Mouse (Mus musculus) MEL-GATA-1-ER (cell line): ENCODE measurements around the gene Ptpn11.
"Not testable (repeated sequence)": the region's sequence is repeated elsewhere in the genome, so short reads cannot be mapped to it uniquely, and the experiment has no call there.

Experiments
- DNase-seq: peaks from one replicate; pipeline ENCODE4 v3.0.0-alpha.2; 2012; ENCODE audit warnings: low read depth; ENCODE audit errors: extremely low read depth

Gene Ptpn11

DNA sequence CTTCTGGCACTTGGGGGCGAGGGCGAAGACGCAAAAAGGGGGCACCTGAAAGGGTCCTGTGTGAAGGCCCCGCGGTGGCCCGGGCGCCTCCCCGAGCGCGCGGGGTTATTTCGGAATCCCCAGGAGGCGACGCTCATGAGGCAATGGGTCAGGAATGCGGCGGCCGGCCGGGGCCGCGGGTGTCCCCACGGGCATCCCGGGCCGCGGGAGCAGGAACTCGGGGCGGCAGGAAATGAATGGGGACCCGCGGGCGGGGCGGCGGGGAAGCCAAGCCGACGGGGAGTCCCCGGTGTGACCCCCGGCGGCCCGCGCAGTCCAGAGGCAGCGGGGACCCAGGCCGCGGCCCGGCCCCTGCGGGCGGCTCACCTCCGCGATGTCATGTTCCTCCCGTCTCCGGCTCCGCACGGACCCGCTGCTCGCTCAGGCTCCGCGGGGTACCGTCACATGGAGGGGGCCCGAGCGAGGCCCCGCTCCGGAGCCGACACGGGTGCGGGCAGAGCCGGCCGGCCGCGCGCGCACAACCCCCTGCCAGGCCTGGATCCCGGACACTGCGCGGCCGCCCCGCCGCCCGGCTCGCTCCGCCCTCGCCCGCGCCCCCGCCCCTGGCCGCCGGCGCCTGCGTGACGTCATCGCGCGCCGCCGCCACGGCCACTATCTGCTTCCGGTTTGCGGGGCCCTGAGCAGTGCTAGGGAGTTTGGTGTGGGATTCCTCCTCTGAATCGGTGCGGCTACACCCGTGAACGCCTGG lies at the start of gene Ptpn11:
Ptpn11 (minus strand) TSS at position 562 of the 748 bp plus-strand sequence.
- DNase-seq, result no peak

DNA sequence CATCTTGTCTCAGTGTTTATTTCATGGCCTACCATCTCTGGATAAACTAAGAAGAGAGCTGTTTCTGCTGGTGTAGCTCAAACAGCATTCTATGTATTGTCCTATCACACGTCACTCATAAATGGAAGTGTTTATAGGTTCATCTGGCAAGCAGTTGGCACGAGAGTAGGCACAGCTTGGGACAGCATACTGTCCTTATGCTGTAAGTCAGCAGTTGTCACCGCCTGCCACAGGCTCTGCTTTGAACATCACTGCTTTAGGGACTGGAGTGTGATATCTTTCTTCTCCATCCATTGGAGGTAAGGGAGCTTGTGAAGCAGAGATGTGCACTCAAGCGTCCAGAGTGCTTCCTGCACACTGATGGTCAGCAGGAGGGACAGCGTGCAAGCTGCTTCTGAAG lies 48.6 kb upstream of the Ptpn11 start:
- DNase-seq, result no peak

DNA sequence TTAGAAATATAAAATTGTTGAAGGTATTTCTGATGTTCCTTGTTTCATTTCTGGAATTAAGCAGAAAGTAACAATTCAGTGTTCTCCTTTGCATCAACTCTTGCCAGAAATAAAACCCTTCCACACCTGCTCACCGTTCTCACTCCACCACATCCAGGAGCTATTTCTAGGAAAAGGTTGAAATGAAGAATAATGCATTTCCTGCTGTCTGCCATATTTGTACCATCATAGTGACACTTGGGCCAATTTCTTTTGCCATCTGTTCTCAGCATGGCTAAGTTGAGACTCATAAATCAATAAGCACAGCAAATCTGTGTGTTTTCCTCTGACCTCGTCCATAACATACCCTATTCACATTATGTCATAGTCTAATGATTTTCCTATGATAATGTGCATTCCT lies 47.0 kb upstream of the Ptpn11 start:
- no peak for DNase-seq

DNA sequence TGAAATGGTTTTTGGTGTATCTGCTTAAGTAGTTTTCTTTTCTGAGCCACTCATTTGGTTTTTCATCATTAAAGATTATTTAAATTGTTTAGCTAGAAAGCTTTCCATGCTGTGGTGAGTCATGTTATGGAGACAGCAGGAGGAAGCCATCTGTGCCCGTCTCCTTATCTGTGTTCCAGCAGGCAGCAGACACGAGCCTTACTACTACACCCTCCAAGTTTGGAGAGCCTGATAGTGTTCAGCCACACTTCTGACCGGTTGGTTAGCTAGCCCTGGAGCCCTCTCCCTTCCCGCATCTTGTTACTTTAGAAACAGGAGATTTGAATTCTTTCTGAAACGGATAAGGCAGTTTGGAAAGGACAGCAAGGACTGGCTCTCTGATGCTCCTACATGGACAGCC lies 45.0 kb upstream of the Ptpn11 start:
- peak; percentile 95 for DNase-seq

DNA sequence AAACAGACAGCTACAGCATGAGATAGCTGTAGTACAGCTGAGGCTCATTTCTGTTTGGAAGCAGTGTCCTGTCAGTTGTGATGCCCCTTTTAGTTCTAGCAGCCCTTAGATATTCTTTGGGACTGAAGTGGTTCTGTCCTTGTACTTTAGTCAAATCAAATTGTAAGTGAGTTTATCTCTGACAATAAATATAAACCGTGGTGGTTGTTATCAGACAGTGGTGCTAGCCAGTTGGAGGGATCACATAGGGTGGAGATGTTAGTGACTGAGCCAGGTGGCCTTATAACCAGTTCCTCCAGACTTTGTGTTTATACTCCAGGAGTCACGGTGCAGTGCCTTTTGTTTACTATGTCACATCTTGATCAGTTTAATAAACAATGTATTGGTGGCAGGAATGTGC lies 42.5 kb upstream of the Ptpn11 start:
- DNase-seq, result no peak

DNA sequence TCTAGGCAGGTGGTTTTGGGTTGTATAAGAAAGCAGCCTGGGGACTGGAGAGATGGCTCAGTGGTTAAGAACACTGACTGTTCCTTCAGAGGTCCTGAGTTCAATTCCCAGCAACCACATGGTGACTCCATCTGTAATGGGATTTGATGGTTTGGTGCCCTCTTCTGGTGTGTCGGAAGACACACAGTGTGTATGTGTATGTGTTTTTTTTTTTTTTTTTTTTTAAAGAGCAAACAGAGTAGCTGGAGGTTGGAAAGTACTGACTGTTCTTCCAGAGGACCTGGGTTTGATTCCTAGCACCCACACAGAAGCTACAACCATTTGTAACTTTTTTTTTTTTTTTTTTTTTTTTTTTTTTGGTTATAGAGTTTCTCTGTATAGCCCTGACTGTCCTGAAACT lies 41.6 kb upstream of the Ptpn11 start:
- no peak for DNase-seq

DNA sequence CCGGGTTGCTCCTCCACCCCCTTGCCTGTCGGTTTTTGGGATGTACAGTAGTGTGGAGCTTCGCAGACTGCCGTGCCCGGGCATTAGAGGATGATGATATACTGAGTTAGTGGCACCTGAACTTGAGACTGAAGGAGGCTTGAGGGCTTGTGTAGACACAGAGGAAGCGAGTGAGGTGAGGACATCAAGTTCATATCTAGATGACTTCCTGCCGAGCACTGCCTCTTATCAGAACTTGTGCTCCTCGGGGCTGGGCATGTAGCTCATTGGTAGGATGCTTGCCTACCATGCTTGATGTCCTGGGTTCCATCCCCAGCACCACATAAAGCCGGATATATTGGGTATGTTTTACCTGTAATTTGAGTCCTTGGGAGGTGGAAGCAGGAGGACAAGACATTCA lies 39.6 kb upstream of the Ptpn11 start:
- no peak for DNase-seq

DNA sequence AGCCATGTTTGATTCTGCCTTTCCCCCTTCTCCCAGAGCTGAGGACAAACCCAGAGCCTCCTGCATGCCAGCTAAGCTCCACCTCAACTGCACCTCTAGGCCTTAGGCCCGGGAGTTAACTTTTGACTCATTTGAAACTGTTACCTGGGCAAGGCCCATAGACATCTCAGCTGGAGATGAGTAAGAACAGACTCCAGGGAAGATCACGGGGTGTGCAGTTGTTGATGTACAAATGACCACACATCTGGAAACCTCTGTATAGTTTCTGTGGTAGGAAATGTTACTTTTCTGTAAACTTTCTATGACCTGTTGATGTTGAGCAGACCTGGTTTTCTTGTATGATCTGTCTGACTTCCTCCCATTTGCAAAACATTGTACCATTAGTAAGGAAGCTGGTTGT lies 38.0 kb upstream of the Ptpn11 start:
- no peak for DNase-seq

DNA sequence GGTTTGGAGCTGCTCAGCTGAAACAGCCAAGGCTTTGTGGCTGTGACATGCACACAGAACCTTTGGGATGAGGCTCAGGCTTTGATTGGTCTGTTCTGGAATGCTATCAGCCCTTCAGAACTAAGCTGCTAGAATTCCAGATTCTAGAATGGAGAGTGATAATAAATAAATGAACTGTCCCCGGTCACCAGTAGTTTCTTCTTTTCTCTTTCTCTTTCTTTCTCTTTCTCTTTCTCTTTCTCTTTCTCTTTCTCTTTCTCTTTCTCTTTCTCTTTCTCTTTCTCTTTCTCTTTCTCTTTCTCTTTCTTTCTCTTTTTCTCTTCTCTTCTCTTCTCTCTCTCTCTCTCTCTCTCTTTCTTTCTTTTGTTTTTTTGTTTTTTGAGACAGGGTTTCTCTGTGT lies 36.1 kb upstream of the Ptpn11 start:
- not testable (repeated sequence) for DNase-seq

DNA sequence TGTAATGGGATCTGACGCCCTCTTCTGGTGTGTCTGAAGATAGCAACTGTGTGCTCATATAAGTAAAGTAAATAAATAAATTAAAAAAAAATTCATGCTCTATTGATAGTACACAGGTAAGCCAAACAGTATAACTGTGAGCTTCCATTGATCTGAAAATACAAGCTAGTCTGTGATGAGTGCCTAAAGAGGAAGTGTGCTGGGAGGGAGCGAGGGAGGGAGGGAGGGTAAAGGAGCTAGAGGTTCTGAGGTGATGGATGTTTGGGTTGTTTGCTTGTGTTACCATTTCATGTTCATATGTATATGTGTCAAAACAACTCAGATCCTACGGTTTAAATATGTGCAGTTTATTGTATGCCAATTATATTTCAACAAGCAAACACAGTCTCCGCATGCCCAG lies 35.6 kb upstream of the Ptpn11 start:
- no peak for DNase-seq

DNA sequence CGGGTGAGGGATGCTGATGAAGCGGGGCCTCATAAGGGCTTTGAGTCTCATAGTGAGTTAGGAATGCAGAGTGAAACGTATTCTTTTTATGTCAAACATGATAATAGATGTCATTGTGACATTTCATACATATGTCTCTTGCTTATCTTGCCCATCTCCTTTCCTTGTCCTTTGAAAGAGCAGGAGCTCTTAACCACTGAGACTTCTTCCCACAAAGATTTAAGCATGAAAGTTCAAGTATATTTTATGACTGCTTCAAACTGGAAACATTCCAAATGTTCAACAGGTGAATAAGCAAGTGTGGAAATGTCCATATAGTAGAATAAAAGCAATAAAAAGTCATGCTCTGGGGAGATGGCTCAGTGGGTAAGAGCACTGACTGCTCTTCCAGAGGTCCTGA lies 35.2 kb upstream of the Ptpn11 start:
- no peak for DNase-seq

DNA sequence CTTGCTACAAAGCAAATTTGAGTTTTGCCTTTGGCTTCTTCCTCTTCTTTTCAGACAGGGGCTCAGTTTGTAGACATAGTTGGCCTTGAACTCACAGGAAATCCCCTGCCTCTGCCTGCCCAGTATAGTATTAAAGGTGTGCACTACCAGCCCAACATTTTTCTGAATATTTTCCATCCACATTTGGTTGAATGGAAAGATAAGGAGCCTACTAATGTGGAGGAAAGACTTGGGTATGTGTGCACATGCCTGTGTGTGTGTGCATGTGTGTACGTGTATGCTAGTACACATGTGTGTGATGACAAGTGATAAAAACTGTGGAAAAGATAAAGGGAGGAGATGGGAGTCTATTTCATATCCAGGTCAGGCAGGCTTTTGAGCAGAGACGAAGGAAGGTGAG lies 34.7 kb upstream of the Ptpn11 start:
- DNase-seq, result no peak

DNA sequence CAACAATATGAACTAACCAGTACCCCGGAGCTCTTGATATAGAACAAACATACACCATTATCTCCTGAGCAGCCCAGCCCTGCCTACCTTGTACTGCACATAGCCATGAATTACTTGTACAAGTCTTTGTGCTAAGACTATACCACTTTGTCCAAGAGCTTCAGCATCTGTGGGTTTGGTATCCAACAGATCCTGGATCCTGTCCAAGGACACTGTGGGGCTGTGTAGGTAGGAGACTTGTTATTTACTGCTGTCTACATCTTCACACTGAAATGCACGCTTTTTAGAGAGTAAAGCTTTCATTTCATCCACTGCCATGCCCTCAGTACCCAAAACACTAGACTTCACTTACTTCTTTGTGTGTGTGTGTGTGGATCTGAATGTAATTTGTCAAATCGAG lies 33.7 kb upstream of the Ptpn11 start:
- no peak for DNase-seq

DNA sequence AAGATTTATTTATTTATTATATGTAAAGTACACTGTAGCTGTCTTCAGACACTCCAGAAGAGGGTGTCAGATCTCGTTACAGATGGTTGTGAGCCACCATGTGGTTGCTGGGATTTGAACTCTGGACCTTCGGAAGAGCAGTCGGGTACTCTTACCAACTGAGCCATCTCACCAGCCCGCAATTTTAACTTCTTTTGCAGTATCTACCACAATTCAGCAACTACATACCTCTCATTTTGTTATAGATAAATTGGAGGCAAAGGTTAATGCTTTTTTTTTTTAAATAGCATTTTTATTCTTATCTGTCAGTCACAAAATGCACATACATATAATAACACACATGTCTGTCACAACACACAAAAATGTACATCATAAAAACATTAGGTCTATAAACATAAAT lies 32.8 kb upstream of the Ptpn11 start:
- not testable (repeated sequence) for DNase-seq

DNA sequence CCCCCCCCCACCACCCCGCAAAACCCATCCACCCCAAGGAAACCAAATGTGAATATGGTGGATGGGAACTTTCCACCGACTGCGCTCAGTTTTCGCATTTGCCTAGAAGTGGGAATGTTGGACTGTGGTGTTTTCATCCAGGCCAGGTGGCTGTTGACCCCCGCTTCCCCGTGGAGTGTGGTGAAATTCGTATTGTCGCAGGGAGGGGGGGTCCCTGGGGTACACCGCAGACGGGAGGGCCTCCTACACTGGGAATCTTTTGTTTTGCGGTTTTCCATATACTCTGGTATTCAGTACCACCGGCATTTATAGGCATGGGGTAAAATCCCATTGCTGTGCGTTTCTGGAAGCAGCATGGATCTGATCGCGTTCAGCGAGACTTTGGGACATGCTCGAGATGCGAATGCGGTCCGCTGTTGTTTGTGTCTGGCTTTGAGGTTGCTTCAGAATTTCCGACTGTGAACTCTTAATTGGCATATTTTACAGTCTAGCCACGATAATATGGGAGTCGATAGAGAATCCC lies 30.2 kb upstream of the Ptpn11 start:
- no peak for DNase-seq

DNA sequence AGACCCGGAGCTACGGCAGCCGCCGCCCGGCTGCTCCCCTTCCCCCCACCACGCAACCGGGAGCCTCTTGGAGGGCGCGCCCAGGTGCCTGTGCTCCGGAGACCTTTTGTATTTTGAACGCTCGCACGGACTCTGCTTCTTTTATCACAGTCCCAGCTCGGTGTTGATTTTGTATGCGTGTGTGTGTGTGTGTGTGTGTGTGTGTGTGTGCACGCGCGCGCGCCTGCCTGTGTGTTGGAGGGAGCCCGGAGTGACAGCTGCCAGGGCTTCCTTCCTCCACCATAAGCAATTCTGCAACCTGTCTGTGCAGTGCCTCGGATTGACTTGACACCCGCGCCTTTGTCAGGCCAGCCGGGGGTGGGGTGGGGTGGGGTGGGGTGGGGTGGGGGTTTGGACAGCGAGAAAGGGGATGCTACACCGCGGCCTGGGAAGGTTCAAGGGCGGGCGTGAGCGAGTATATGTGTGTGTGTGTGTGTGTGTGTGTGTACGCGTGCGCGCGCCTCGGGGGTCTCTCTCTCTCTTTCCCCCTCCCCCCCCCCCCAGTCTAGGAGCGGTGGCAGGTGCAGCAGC lies 29.6 kb upstream of the Ptpn11 start:
- DNase-seq, result no peak

DNA sequence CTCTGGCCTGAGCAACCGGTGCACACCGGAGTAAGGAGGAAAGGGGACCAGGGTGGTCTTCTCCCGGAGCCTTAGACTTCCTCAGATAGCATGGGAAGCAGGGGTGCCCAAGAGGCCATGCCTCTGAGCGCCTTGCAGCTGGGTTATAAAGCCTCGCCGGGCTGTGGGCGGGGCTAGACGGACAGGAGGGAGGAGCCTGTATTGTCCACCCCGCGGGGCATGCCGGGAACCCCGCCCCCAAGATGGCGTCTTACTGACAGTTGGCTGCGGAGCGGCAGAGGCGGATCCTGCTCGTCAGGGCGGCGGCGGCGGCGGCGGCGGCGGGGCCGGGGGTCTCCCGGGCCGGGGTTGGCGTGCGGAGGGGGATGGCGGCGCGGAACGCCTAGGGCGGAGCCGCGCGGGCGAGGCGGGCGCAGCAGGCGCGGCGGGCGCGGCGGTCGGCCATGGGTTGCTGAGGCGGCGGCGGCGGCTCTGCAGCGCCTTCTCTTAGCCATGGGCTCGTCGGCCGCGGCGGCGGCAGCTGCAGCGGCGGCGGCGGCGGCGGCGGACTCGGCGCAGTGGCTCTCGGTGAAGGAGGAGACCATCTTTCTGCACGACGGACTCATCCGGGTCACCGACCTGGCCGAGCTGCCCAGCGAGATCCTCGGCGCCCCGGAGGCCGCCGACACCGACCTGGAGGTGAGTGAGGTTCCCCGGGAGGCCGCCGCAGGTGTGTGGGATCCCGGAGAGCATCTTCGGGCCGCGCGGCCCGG lies 29.0 kb upstream of the Ptpn11 start, which contains the start of gene Hectd4:
Hectd4 (plus strand) TSS at position 240 of the 752 bp plus-strand sequence.
- peak; percentile 74 for DNase-seq

DNA sequence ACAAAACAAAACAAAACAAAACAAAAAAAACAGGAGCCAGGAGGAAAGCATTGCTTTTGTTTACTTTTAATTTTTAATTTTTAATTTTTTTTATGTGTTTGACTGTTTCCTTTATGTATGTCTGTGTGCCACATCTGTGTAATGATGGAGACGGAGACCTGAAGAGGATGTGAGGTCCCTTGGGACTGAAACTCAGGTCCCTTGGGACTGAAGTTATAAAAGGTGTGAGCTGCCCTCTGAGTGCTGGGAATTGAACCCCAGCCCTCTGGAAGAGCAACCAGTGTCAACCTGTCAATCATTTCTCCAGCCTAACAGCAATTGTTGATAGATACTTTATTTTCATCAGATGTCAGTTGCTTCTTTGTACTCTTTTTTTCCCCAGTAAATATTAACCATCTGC lies 28.0 kb upstream of the Ptpn11 start:
- no peak for DNase-seq

DNA sequence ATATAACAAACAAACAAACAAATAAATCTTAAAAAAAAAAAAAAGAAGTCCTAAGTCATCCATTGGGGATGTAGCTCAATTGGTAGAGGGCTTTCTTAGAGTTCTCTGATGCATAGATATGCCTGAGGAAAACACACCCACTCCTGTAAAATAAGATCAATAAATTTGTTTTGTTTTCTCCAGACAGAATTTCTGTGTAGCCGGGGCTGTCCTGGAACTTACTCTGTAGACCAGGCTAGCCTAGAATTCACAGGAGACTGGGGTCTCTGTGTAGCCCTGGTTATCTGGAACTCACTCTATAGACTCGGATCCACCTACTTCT lies 26.1 kb upstream of the Ptpn11 start:
- DNase-seq, result no peak

DNA sequence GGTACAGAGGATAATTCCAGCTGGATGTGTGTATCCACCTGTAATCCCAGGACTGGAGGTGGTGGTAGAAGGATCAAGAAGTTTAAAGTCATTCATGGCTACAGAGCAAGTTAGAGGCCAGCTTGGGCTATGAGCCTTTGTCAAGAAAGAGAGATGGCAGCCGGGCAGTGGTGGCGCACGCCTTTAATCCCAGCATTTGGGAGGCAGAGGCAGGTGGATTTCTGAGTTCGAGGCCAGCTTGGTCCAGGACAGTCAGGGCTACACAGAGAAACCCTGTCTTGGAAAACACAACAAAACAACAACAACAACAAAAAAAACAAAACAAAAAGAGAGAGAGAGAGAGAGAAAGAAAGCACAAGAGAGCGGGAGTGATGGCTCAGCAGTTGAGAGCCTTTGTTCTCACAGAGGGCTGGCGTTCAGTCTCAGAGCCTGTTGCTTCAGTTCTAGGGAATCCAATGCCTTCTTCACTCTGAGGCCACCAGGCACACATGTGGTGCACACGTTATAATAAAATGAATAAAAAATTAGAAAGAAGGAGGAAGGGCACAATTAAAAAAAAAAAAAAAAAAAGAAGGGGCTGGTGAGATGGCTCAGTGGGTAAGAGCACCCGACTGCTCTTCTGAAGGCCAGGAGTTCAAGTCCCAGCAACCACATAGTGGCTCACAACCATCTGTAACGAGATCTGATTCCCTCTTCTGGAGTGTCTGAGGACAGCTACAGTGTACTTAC lies 25.6 kb upstream of the Ptpn11 start:
- DNase-seq, result peak; percentile 83

DNA sequence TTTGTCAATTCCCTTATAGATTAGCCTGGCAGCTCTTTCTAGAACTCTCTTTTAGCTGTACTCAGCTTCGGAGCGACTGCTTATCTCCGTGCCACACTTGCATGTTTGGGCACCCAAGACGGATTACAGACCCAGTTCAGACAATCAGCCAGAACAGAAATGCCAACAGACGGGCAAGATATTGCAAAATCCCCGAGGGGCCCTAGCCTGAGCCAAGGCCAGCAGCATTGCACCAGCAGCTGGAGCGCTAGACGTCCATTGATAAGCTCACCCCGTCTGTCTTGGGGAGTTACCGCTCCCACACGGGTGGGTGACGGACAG lies 24.9 kb upstream of the Ptpn11 start:
- DNase-seq, result peak; percentile 81
